Mouse (Mus musculus): ENCODE results near the gene Rfwd3.
"Not testable (repeated sequence)": the region's sequence is repeated elsewhere in the genome, so short reads cannot be mapped to it uniquely, and the experiment has no call there.

Gene Rfwd3

DNA sequence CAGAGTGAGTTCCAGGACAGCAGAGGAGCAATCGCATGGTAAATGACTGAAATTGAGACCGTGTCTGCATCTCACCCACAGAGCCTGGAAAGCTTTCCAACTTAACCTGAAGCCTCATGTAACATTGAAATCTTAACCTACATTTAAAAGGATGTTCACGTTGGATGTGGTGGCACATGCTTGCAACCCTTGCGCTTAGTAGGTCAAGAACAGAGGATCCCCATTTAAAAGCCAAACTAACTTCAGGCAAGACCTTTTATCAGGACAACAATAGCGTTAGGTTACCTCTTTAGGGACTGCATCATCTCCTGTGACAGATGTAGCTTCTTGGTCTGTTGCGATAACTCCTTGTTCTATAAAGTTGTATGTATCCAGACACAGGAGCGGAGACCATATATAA, 9.4 kb downstream of the Rfwd3 start:
- DNase-seq (ENCODE audit: low spot score in 2 of 2), result no peak

DNA sequence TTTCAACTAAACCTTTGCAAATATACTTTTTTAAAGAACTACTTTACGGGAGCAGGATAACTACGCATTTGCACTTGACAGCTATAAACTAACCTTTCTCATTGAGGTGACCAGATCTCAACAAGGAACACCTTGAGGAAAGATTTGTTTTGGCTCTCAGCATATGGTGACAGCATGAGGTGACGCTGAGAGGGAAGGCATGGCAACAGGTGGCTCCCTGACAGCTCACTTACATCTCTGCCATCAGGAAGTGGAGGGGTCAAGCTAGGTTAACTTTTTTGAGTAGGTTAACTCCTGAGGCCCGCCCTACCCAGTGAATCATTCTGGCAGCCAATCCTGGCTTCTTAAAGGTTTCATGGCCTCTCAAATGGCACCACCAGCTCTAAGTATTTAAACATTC, 14.4 kb downstream of the Rfwd3 start:
- DNase-seq (ENCODE audit: low spot score in 2 of 2), result no peak

DNA sequence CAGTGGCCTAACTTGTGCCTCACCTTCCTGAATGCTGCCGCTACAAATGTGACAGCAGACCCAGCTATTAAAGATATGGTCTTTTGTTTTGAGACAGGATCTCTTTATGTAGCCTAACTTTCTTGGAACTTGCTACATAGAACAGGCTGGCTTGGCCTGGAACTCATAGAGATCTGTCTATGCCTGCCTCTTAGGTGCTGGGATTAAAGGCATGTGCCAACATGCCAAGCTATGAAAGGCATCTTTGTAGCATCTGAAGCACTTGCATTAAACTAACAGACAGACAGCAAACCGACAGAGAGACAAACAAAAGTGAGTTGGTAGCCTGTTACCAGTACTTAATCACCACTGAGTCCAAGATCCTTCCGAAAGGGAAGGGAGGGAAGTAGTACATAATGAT, 17.9 kb downstream of the Rfwd3 start:
- no peak for DNase-seq (ENCODE audit: low spot score in 2 of 2)

DNA sequence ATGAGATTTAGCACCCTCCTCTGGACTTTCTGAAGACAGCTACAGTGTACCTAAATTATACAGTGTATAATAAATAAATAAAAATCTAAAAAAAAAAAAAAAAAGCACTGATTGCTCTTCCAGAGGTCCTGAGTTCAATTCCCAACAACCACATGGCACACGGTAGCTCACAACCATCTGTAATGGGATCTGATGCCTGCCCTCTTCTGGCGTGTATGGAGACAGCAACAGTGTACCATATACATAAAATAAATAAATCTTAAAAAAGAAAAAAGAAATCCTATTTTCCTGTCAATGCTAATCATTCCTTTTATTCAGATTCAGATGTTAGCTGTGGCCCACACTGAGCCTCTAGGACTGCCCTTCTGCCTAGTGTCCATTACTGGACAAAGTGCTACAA, 31.7 kb downstream of the Rfwd3 start:
- no peak for DNase-seq (ENCODE audit: low spot score in 2 of 2)

DNA sequence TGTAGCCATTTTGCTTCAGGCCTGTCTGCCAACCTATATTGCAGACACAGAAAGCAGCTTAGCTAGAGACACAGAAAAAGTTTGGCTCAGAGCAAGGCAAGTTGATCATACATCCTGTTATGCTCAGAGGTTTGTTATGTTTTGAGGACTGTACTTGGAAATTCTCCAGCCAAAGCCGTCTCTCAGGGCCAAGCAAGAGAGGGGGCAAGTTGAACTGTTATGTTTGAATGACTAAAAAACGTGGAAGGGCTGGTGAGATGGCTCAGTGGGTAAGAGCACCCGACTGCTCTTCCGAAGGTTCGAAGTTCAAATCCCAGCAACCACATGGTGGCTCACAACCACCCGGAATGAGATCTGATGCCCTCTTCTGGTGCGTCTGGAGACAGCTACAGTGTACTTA, 33.9 kb downstream of the Rfwd3 start:
- not testable (repeated sequence) for DNase-seq (ENCODE audit: low spot score in 2 of 2)

DNA sequence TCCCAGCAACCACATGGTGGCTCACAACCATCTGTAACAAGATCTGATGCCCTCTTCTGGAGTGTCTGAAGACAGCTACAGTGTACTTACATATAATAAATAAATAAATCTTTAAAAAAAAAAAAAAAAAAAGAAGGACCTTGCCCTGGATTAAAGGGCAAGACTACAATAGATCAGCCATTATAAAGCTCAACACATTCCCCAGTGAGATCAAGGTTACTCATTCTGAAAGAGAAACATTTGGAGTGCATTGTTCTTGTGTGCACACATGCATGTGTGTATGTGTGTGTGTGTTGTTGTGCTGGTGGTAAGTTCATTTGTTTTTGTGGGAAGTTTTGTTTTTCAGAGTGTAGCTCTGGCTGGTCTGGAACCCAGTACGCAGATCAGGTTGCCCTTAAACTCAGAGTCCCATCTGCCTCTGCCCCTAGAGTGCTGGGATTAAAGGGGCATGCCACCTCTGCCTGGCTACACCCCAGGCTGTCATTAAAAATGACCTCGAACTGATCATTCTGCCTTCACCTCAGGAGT, 35.3 kb downstream of the Rfwd3 start:
- no peak for DNase-seq (ENCODE audit: low spot score in 2 of 2)

DNA sequence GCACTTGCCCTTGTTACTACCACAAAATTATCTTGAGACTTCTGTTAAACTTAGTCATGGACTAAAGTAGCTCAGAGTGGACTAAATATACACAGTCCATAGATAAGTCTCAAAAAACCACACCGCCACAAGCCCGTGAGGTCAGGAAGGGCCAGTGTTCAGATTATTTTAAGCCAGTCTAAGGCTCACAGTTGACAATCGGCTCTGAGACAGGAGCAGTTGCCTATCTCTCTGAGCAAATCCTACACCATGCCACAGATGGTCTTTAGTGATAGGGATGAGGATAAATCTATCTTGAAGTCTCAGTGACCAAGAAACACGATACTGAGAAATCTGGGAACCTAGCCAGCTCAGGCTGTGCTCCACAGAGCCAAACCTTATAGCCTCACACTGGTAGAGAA, 38.0 kb downstream of the Rfwd3 start:
- no peak for DNase-seq (ENCODE audit: low spot score in 2 of 2)

DNA sequence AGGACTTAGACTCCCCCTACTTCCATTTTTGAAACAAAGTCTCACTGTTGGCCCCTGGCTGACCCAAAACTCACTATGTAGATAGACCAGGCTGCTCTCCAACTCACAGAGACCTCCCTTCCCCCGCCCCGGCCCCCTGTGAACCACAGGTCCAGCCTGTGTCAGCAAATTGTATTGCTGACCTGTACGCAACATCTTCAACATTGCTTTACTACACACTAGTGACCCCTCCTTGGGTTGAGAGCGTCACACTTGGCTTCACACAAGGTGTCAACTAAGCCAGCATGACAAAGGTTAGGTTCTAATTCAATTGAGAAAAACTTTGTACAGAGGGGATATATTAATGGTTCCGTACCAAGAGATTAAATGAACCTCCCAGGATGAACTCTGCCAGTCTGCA, 39.8 kb downstream of the Rfwd3 start:
- no peak for DNase-seq (ENCODE audit: low spot score in 2 of 2)

DNA sequence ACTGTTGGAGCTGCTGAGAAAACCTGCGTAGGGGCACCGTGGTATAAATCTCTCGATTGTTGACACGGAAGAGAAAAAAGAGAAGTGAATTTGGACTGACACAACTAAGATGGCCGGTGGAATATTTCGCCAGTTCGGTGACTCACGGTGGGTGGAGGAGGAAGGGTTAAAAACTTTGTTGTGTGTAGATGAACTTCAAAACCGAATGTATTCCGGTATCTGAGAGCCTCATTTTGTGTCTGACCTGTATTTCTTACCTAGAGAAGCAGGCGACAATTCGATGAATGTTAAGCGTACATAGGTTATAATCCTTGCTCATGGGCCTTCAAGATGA, 40.6 kb downstream of the Rfwd3 start:
- no peak for DNase-seq (ENCODE audit: low spot score in 2 of 2)

DNA sequence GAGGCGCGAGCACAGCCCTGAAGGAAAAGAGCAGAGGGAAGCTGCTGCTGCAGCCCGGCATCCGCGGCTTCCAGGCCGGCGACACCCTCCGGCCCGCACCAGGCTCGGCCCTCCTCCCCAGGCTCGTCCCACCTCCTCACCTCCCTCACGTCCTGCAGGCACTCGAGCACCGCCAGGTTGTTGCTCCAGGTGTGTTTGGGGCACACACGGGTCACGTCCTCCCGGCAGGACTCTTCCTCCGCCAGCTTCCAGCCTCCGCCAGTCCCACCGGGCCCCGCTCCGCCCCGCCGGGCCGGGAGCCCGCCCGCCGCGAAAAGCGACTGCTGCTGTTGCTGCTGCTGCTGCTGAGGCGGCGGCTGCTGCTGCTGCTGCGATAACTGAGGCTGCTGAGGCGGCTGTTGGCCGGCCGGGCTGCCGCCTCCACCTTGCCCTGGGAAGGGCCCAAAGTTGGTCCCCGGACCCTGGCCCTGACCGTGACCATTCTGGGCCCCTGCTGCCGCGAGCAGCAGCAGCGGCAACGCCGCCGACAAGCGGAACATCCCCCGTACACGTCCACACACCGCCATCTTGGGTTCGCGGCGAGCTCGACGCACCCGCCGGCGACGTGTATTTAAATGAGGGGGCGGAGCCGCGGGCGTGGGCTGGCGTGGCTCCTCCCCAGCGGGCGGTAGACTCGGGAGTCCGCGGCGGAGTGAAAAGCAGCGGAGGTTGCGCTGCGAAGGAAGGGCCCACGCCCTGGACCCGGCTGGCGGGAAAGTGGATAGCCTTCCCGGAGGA, 41.2 kb downstream of the Rfwd3 start, which contains the start of gene Glg1:
Gene Glg1 (minus strand): TSS at position 586 of the 777 bp plus-strand sequence.
- DNase-seq (ENCODE audit: low spot score in 2 of 2), result peak; percentile 83 to 91

DNA sequence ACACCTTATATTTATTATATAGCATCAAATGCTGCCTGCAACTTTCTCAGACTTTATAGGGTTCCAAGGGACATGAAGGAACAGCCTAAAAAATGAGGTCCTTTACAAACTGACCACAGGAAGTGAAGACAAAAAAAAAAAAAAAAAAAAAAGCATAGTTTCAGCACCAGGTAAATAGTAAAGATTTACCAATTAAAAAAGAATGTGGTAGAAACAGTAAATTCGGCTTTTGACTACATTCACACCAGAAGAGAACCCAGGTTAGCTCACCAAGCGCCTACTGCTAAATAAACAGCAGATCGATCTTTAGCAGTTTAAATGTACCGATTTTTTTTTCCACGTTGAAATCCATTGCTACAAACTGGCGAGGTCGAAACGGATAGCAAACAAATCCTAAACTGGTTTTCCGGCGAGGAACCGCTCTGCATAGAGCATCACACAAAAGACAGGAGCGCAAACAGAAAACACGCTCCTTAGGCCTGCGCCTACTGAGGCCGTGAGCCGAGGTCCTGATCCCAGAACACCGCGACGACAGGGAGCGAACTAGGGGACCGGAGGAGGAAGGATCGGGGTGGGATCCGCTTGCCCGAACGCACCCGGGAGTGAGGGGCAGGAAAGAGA, 41.9 kb downstream of the Rfwd3 start:
- no peak for DNase-seq (ENCODE audit: low spot score in 2 of 2)

DNA sequence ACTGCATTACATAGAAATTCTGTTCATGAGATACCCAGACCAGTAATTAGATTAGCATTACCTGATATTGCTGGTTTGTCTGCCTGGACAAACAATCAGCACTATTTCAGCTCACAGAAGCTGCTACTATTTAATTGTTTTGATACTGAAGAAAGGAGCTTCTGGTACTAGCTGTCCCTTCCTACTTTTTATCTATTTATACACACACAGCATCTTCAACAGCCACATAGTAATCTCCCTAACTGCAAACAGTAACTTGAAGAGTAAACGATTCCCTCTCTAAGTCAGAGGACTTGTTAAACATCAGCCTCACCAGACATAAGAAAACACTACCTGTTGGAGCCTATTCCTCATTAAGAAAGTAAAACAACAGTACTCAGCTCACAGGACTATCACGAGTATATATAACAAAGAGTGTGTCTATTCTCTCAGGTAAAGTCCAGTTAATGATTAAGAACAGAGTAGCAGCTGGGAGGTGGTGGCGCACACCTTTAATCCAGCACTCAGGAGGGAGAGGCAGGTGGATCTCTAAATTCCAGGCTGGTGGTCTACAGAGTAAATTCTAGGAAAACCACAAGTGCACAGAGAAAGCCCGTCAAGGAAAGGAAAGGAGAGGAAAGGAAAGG, 47.4 kb downstream of the Rfwd3 start:
- no peak for DNase-seq (ENCODE audit: low spot score in 2 of 2)

DNA sequence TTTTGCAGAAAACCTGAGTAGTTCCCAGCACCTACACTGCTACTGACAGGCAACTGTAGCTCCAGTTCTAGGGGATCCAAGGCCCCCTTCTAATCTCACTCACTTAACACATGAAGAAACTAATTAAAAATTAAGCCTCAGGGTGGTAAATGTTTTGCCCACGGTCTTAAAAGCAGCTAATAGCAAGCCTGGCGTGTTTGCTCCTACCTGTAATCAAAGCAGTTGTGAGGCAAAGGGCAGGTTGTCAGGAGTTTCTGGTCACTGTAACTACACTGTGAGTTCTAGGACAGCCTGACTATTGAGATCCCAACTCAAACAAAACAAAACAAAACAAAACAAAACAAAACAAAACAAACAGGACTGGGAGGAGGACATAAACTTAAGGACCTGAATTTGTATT, 49.9 kb downstream of the Rfwd3 start:
- no peak for DNase-seq (ENCODE audit: low spot score in 2 of 2)

DNA sequence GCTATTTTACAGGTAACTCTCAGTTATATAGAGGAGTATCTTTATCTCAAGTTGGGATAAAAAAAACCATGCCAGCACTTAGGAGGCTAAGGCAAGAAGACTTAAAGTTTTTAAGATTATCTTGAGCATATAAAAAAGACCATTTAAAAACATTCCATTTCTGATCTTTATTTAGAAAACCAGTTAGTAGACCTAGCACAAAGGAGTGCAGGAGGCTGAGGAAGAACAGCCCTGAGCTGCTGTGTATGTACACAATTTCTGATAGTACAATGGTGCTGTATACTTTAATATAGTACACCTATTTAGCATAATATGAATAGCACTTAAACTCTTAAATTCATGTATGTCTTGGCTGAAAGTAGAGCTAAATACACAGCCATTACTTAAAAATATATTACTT, 51.9 kb downstream of the Rfwd3 start:
- no peak for DNase-seq (ENCODE audit: low spot score in 2 of 2)

DNA sequence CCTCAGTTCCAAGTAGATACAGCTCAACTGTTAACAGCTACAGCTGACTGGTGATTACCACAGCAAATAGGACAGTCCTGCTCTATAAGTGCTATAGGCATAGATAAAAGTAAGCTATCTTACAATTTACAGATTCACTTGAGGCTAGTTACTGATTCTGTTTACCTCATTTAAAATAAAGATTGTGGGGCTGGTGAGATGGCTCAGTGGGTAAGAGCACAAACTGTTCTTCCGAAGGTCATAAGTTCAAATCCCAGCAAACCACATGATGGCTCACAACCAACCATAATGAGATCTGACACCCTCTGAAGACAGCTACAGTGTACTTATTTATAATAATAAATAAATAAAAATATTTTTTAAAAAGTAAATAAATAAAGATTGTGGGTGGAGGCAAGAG, 53.2 kb downstream of the Rfwd3 start:
- DNase-seq (ENCODE audit: low spot score in 2 of 2), result not testable (repeated sequence)

DNA sequence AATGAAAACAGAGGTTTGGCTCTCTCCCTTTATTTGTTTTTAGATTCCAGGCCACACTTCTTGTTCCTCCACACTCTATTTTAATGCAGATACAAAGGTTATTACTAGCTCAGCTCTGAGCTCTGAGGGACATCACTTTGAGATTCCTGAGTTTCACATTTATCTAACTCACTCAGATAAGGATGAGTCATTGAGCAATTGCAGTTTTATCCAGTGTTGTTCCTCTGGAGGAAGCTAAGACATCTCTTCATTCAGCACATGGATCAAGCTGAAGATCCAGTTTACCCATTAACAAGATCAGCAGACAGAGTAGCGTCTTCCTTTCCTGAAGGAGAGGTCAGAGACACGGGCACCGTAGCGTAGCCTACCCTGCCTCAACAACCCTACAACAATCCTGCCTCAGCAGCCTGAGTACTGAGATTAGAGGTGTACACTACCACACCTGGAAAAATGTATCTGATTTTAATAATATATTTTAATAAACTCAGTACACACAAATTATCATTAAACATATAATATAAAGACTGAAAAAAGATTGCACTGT, 53.7 kb downstream of the Rfwd3 start:
- no peak for DNase-seq (ENCODE audit: low spot score in 2 of 2)

DNA sequence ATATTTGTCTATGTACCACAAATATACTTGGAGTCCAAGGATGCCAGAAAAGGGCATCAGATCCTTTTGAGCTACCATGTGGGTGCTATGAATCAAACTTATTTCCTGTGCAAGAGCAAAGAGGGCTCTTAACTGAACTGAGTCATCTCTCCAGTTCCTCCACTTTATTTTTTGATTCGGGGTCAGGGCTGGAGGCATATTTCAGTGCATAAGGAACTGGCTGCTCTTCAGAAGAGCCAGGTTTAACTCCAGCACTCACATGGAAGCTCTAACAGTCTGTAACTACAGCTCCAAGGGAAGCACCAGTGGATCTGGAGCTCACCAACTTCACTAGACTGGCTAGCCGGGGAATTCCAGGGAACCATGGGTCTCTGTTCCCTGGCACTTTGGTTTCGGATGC, 62.7 kb downstream of the Rfwd3 start:
- no peak for DNase-seq (ENCODE audit: low spot score in 2 of 2)

DNA sequence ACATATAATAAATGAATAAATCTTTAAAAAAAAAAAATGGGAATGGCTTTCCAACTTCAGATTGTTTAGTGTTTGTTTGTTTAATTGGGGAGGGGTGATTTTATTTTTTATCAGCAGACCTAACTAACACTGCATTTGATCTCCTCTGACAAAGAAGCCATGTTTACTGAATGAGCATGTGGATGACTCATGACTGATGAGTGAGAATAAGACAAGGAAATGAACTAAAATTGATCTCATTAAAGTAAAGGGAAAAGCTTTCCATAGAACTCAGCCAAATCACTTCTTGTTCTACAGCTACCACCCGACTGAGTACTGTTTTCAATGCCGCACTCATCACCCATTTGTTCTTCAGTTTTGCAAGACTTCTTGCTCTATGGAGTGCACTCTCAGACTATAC, 66.3 kb downstream of the Rfwd3 start:
- DNase-seq (ENCODE audit: low spot score in 2 of 2), result no peak

DNA sequence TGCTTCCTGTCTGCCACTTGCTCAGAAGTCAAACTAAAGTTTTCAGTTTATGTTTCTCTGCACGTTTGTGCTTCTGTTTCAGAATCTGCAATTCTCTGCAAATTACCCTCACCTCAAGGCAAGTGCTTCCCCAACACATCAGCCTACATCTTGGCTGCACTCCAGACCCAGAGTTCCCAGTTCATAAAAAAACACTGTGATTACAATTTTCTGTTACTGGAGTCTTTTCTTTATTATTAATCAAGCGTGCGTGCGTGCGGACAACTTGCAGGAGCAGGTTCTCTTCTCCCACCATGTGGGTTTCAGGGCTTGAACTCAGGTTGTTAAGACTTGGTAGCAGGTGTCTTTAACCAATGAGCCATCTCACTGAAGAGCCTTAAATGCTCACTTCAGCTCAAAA, 75.9 kb downstream of the Rfwd3 start:
- DNase-seq (ENCODE audit: low spot score in 2 of 2), result no peak

Data from natural killer cell, adult 2 months (primary cell).